Mouse (Mus musculus) ES-E14 (cell line): ENCODE measurements at regions not wholly inside any gene's neighbourhood (a gene's known extent, or its start where the extent isn't known, plus 50 kb on each side); places are given as distances from the start of the nearest gene placed in this dataset.

Experiments
- CHD2 ChIP-seq: IDR thresholded peaks from 2 replicates; pipeline ENCODE4 v1.6.1; 2014; ENCODE audit warnings: mild to moderate bottlenecking, low read depth, low read length, inconsistent platforms
- HCFC1 ChIP-seq: IDR thresholded peaks from 2 replicates; pipeline ENCODE4 v1.6.1; 2012; ENCODE audit warnings: low read length, inconsistent platforms, borderline replicate concordance; ENCODE audit not compliant: insufficient read depth

DNA sequence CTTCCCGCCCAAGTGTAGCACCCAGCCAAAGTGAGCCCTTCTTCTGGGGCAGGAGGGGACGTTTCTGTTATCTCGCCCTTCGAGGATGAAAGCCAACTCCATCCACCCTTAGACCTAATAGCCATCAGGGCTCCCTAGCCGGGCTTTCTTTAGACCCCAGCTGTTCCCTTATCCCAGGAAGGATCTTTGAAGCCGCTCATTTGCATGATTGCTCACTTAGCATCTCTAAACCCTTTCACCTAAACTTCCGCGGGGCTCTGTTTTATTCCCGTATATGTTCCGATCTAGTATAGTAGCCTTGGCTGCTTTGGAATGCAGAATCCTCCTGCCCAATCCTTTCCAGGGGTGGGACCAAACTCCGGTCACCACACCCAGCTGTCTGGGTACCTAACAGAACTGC lies 84.3 kb upstream of the H2afz start:
- TF ChIP-seq CHD2 = peak; percentile 67; the same call in 1 of the 2 replicates
- TF ChIP-seq HCFC1 = 0 out of 2 replicates have a peak, but pooled peaks have one; percentile 32
